Mouse (Mus musculus) heart, postnatal 36 days (tissue): Measurements from ENCODE around the gene Ptma. TPM values are rescaled to one million over a fixed set of nuclear protein-coding genes. Genes with fewer than 3 reads are reported as not detected.
A peak's percentile ranks its signal among the peaks of the same experiment; 100 is the strongest.
"Not testable (repeated sequence)": the region's sequence is repeated elsewhere in the genome, so short reads cannot be mapped to it uniquely, and the experiment has no call there.

ENCODE experiments used
- DNase-seq, 2 experiments: peaks; one replicate each; pipeline ENCODE4 v3.0.0; 2021 to 2022
- intact Hi-C: fragments of 180-260 bp; cut with DNase I; formaldehyde crosslinking; loops from one replicate; pipeline ENCODE4 v1.15.1; 2025
- total RNA-seq, 2 experiments: library from RNA; stranded (reverse); gene quantifications; 2 replicates each; pipeline ENCODE4 v1.2.3; 2021

Gene Ptma
- total RNA-seq, 2 experiments from 2014 or later = 202 to 234 TPM

DNA sequence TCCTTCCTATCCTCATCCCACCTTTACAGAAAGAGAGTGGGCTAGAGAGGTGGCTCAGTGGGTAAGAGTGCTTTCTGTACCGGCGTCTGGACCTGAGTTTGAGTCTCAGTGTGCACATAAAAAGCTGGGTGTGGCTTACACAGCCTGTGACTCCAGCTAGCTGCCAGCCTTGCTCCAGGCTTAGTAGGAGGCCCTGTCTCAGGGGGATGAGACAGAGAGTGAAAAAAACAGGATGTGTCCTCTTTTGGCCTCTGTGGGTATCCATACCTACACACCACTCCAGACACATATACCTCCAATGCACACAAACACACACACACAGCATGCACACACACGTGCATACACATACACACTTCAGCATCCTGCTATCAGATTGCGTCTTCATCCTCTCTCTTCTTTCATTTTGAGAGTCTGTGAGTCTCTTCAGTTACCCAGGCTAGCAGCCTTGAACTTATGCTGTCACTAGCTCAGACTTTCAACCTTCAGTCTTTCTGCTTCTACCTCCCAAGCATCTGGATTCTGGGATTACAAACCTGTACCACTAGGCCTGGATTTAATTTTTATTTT lies 14.3 kb upstream of the Ptma start:
- no peak for DNase-seq
- intact Hi-C loops = no loop called here

DNA sequence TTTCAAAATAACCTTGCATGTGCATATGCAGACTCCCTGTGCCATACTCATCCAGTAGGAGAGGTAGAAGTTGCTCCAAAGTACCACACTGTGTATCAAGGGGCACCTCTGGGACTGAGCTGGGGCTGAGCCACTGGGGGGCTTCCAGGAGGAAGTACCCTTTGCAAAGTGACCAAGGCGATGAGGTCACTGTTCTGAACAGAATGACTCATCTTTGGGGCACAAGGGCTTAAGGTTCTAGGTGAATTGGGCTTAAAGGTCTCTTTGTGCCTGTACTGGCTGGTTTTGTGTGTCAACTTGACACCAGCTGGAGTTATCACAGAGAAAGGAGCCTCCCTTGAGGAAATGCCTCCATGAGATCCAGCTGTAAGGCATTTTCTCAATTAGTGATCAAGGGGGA lies 13.5 kb upstream of the Ptma start:
- DNase-seq, intact Hi-C loops: not testable (repeated sequence)

DNA sequence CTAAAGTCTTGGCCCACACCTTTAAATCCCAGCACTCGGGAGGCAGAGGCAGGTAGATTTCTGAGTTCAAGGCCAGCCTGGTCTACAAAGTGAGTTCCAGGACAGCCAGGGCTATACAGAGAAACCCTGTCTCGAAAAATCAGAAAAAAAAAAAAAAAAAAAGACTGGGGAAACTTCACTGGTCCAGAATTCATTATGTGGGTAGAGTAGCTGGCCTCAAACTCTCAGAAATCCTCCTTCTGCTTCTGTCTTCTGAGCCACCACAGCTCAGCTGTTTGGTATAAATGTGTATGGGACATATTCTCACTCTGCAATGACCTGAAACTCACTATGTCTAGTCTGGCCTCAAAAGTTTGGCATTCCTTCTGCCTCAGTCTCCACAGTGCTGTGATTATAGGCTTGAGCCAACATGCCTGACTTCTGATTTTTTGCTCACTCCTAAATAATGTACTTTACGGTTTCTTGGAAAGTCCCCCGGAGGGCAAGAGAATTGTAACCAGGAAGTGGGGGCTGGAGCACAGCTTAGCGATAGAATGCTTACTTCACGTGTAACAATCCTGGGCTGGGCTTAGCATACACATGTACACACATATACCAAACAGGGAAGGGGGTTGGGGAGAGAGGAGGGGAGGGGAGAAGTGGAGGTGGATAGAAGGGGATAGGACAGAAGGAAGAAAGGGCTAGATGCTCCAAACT lies 10.7 kb upstream of the Ptma start:
- intact Hi-C loops = no loop called here
- no peak for DNase-seq

DNA sequence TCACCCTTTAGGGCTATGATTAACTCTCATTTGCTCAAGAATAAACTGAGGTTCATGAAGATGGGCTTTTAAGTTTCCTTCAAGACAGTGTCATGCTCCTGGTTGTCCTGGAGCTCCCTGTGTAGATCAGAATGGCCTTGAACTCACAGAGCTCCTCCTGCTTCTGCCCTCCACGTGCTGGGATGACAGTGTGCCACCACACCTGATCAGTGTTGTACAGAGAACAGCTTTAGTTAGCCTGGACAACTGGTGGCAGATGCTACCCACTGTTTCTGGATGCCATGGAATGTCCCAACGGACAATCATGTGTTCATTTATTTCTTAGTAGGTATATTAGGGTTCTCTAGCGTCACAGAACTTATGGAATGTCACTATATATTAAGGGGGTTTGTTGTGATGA lies 9.4 kb upstream of the Ptma start:
- intact Hi-C loops = no loop called here

DNA sequence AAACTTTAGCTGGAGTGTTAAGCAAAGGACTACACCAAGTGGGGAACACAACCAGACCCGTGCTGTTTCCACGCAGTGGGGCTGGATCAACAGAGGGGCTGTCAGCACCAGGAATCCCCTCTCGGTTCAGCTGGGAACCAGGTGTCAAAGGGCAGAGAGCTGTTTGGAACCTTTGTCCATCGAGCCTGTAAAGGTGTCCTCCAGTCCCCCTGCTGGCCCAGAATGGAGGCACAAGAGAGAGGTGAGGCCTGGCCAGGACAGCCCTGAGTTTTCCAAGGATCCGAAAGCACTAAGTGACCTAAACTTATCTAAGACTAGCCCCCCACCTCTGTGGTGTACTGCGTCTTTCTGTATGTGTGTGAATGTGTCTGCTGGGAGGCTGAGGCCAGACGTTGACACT lies 6.2 kb upstream of the Ptma start:
- intact Hi-C loops = no loop called here
- peak in 1 of 2 experiments; percentile 51 for DNase-seq

More for the DNA sequence above, 9.4 kb upstream of the Ptma start:
- no peak for DNase-seq

DNA sequence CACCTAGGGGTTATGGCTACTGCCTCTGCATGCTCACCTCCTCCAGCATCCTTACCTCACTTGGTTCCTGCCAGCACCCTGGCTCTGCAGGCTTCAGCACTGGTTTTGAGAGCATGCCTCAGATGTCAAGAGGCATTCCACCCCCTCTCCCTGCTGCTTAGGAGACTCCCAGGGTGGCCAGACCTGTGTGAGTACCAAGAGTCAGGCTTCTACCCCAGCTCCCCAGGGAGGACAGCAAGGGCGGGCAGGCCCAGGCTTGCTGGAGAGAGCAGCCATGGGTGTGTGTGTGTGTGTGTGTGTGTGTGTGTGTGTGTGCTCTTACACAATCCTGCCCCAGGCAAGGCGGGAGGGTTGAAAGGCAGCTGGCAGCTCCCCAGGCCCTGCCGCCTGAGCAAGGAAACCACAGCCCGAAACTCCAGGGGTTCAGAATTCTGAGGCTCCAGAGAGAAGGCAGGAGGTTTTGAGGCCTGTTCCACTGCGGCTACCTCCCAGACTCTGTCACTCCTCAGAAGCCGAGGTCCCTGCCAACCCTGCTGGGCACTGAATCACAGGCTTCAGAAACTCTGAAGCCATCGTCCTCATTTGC lies 4.1 kb upstream of the Ptma start:
- DNase-seq = peak; percentile 60 to 61
- intact Hi-C loops = no loop called here

DNA sequence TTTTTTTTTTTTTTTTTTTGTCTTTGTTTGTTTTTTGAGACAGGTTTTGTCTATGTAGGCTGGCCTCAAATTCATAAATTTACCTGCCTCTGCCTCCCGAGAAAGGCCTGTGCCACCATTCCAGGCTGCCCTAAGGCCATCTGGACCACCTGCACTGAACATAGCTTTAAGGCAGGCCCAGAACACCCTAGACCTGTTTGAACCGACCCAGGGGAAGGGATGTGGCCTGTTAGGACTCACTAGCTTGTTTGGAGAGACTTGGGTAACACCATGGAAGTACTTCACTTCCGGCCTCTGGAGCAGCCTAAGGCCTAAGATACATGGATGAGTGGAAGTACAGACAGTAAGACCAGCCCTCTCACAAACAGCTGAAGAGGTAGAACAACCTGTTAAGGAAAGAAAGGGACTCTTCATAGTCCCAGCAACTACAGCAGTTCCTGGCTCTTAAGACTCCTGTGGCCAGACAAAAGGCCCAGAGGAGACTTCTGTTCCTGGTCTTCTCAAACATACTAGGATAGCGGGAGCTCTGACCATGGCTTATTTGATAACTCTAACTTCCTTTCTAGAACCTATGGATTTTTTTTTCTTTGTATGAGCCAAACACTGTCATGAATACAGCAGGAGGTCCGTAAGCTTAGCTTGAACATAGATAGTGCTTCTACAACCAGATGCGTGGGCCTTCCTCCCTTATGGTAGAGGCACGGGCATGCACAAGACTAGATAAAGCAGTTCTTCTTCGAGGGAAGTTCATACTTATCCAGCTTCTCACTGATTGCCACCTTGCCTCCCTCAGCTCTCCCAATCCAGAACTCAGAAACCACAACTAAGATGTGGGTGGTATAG lies 2.5 kb upstream of the Ptma start:
- no peak for DNase-seq
- intact Hi-C loops = no loop called here

DNA sequence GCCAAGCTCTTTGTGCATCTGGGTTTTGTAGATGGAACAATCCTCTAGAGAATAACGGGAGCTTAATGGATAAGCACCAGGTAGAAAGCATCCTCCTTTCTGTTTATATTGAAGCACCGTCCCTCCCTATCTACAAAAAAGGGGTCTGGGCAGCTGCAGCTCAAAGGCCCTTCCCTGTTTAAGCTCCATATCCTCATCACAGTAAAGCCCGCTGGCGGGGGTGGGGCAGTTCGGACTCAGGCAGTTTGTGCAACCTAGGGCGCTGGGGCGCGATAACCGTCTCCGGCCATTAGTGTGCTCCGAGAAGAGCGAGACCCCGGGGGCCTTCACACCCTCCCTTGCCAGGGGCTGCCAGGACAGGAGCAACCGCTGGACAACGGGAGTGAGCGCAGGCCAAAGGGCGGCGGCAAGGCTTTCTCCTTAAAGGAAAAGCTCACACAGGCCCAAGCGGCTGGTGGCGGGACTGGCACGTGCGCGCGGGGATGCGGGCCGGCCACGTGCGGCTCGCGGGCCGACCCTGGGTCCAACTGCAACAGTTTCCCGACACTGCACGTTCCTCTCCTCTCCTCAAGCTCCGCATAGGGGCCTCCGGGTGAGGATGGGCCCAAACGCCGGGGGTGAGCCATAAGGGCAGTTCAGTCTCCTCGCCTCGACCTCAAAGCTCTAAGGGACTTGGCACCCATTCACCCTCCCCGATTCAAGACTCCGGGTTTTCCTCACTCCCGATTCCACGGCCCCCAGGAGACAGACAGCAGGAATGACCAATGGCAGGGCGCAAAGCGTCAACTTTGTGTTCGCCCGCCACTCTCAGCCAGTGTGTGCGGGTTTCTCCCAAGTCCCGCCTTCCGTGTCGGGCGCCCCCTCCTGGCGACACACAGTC lies 1.7 kb upstream of the Ptma start:
- intact Hi-C loops = loop anchor here (1.0 kb wide), 1 partner anchor 38 kb away; no protein-coding TSS in a partner anchor
- DNase-seq = peak; percentile 99 to 100

DNA sequence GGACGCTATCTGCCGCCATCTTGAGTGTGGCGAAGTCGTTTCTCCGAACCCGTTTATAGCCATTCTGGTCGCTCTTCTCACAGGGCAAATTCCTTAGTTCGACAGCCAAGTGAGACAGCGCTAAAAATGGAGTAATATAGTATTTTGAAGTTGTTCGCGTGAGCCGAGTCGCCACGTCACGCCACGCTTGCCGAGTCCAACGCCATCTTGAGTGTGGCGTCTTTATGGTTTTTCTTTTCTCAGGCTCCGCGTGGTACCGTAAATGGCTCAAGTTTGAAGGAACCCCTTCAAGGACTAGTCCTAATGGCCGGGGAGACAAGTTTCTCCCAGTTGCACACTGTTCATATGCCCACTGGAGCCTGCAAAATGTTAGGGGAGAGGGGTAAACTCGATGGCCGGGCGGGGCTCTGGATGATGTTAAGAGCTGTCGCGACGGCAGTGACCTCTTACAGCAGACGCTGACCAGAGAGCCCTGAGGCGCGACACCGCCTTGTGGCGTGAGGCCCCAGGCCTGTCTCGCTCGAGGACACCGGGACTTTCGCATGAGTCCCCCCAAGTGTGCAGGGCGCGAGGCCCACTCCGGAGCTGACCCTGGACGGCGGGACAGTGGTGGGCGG lies 919 bp upstream of the Ptma start:
- intact Hi-C loops = loop anchor here (1.0 kb wide), 1 partner anchor 38 kb away; no protein-coding TSS in a partner anchor
- DNase-seq = peak; percentile 78 to 89

DNA sequence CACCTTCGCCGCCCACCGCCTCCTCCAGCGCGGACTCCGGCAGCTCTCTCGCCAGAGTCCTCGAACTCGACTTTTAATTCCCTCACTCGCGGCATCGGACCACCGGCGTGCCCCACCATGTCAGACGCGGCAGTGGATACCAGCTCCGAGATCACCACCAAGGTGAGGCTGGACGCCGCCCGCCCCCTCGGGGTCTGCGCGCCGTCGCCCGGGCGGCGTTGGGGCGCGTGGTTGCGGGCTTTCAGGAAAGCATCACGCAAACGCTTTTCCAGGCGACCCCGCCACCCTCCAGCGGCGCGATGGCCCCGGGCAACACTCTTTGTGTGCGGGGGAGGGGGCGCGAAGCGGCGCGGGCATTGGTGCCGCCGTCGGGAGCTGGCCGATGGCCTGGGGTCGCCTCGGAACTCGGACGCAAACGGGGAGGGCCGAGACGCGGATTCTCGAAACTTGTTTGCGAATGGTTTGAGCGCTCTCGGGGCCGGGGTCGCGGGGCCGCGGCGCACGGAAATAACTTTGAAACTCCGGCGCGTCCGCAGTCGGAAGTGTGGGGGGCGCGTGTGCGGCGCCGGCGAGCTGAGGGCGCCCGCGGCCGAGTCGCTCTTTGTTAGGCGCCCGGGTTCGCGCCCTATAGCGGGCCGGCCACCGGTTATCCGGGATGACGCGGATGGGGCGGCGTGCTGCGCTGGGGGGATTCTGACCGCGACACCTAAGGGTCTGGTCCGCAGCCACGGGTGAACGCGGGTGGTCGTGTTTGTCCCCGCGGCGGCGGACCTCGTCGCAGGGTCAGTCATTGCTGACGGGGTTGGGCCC lies 468 bp downstream of the Ptma start:
- DNase-seq = peak; percentile 52 to 62
- intact Hi-C loops = loop anchor here (1.0 kb wide), 1 partner anchor 56 kb away; no protein-coding TSS in a partner anchor

DNA sequence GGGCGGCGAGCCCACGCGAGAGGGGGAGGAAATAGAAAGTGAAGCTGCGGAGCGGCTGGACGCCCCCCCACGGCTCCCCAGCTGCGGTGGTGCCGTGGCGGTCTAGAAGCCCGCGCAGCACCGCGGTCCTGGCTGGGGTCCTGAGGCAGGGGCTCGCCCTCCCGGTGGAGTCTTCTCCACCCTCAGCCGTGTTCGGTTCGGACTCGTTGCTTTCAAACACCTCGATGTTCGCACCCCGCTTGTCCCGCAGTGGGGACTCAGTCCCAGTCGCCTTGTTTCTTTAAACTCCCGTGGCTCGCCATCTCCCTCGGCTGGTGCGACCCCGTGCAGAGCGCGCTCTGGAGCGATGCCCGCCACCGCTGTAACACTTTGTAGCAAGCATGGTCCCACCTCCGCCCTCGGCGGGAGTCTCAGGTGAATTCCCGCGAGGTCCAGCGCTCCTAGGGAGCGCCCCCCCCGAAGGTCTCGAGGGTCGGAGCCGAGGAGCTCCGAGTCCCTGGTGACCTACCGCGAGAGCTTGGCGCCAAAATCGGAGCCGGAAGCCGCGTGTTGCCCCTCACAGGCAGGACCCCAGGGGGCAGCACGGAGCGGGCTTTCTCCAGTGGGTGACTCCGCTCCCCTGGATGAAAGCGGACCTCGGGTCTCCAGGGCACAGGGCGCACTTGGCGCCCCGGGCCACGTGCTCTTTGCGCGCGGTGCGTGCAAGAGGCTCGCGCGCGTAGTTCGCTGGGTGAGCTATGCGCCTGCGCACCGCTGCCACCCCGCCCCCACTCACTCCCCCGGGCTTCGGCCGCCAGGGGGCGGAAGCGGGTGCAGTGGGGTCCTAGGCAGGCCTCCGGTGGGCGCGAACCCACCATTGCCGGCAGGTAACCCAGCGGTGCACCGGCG lies 1.3 kb downstream of the Ptma start:
- peak; percentile 96 to 97 for DNase-seq
- intact Hi-C loops = loop anchor here (1.0 kb wide), 2 partner anchors 27 to 57 kb away; no protein-coding TSS in a partner anchor

DNA sequence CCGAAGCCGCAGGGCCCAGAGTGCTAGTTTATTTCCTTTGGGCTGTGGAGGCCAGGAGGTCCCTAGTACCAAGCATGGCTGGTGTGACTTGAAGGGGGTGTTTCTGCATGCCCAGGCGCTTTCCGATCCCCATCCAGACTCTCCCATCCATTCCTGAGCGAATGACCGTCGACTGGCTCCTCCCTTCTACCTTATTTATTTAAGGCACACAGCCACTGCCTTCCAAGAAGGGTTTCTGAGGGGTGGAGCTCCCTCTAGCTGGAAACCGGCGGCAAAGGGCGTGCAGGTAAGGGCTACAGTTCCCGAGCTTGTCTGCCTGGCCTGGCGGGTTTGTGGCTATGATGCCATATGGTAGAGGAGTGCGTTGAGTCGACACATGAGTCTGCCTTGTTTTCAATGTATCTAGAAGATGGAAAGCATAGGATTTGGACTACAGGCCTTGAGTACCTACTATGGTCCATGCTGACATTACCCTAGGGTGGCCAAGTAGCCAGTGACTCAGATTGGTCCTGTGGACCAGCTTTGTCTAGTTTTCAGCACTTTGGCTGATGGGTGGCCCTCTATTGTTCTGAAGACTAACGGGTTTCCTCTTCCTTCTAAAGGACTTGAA lies 2.1 kb downstream of the Ptma start:
- intact Hi-C loops = loop anchor here (1.0 kb wide), 1 partner anchor 27 kb away; no protein-coding TSS in a partner anchor
- DNase-seq = peak; percentile 44 to 52

DNA sequence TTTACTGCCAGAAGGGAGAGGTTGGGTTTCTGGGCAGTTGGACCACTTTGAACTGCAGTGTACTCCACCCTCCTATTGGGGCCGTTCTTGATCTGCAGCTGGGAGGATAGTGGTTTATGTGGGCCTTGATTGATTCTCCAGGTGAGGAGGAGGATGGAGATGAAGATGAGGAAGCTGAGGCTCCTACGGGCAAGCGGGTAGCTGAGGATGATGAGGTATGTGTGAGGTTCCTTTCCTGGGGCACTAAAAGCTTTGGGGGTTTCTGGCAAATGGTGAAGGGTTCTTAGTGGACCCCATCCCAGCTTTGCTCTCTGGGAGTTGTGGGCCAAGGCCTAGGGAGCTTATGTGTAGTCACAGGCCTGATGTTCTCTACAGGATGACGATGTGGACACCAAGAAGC lies 3.1 kb downstream of the Ptma start:
- no peak for DNase-seq
- intact Hi-C loops = no loop called here

DNA sequence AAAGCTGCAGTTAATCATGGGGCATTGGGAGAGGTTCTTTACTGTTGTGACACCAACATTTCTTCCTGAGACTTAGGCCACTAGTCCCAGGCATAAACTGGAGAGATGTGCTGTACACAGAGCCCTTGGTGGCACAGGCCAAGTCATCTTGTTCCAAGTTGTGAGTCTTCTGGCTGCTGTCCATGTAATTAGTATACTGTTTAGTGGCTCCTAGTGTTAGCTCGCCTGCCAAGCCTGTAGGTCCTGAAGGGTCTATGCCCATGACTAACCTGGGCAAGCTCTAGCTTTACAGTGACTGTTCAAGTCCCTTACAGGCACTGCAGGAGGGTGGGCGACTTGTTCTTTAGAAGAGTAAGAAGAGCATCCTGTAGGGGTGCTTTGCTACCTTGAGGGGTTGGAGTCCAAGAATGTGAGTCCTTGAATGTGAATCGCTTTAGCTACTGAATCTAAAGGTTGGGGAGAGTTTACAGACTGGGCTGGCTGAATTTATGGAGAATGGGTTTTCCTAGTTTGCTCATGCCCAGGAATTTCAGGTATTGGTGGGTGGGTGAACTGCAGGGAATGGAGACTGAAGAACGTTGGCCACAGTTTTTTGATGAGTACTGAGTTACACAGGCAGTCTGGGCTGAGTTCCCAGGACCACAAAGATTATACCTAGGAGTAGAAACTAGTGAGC lies 4.5 kb downstream of the Ptma start:
- intact Hi-C loops = loop anchor here (5.0 kb wide), 1 partner anchor 169 kb away; no protein-coding TSS in a partner anchor
- DNase-seq = no peak

DNA sequence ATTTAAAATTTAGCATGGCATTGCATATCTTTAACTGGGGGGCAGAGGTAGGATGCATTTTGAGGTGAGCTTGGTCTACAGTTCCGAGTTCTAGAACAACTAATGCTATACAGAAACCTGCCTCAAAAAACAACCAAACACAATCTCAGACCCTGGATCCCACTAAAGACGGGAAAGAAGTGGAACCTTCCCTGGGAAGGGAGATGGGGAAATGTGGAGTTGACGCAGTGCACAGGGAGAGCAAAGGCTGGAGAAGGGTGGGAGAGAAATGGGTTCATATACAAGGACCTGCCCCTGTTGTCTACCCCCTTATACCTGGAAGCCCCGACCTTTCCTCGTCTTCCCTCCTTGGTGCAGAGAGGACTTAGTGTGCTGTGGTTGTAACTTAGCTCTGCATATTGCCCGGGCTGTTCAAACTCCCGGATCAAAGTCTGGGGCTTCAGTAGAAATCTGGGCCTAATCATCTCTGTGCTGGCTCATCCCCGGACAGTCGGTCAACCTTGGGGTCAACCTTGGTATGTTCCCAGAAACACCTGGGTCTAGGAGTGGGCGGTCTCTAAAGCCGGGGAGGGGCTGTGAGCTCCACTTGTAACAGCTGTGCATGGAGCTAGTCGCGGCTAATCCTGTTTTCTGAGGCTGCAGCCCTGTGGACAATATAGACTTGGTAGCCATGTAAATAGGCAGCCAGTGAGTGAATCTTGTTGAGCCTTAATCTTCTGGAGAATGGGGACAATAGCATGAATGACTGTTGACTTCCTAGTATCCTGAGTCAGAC lies 5.2 kb downstream of the Ptma start:
- no peak for DNase-seq
- intact Hi-C loops = loop anchor here (1.0 to 5.0 kb wide), 3 partner anchors 30 to 169 kb away; no protein-coding TSS in a partner anchor
